Mouse (Mus musculus): Measurements from ENCODE around the gene AL731706.1.

- TF ChIP-seq POLR2A (IDR thresholded peaks at IDR 0.05; ENCODE audit: insufficient read depth, low read length) (no peak), EP300 (IDR thresholded peaks at IDR 0.05; ENCODE audit: insufficient read depth, low read depth, low read length) (no peak)
Observed at GRCm38 (mm10) chr2:136914334-136914902, 23.2 kb upstream of the AL731706.1 start.
